8 mouse cellular contexts compared by ENCODE assay signal in genomic region chr11:60140586-60141284, GRCm38 (mm10). TPM values are rescaled to one million over a fixed set of nuclear protein-coding genes. Genes with fewer than 3 reads are reported as not detected.
DNase-seq lines count a peak whose midpoint lies in the region; ATAC-seq and TF ChIP-seq lines count a peak whose summit lies in the region.

No protein-coding gene starts in this region.

- H3K4me3 ChIP-seq in kidney, embryonic 16.5 days (ENCODE audit: low read length) = peak overlapping the region; percentile 61
- peak overlapping the region; percentile 76 for H3K4me3 ChIP-seq in embryonic facial prominence, embryonic 13.5 days
- peak overlapping the region; percentile 52 for H3K4me3 ChIP-seq in intestine, postnatal 0 days (ENCODE audit: low read depth, low read length)
- peak overlapping the region; percentile 72 for H3K4me3 ChIP-seq in neural tube, embryonic 13.5 days

- H3K4me2 ChIP-seq in kidney, embryonic 16.5 days (replicated peaks; ENCODE audit: low read depth, low read length) = peak overlapping the region; percentile 90
- H3K4me2 ChIP-seq in embryonic facial prominence, embryonic 13.5 days = peak overlapping the region; percentile 91
- H3K4me2 ChIP-seq in intestine, postnatal 0 days (replicated peaks; ENCODE audit: low read depth) = peak overlapping the region; percentile 100
- H3K4me2 ChIP-seq in neural tube, embryonic 13.5 days = peak overlapping the region; percentile 87

- no peak overlapping the region; the same call in 1 of the 2 replicates for H3K27ac ChIP-seq in kidney, embryonic 16.5 days (ENCODE audit: low read length)
- H3K27ac ChIP-seq in embryonic facial prominence, embryonic 13.5 days = peak overlapping the region; percentile 86
- H3K27ac ChIP-seq in intestine, postnatal 0 days (ENCODE audit: low read depth, low read length) = no peak overlapping the region
- peak overlapping the region; percentile 97 for H3K27ac ChIP-seq in neural tube, embryonic 13.5 days (replicated peaks)

- no peak for TF ChIP-seq CTCF in intestine, postnatal 0 days (IDR thresholded peaks at IDR 0.05; ENCODE audit: low read depth)

- H3K9ac ChIP-seq in kidney, embryonic 16.5 days (replicated peaks; ENCODE audit: low read length) = peak overlapping the region; percentile 74
- H3K9ac ChIP-seq in embryonic facial prominence, embryonic 13.5 days = peak overlapping the region; percentile 78
- peak overlapping the region; percentile 40; the same call in 1 of the 2 replicates for H3K9ac ChIP-seq in intestine, postnatal 0 days (ENCODE audit: low read depth, low read length)
- peak overlapping the region; percentile 94 for H3K9ac ChIP-seq in neural tube, embryonic 13.5 days

- H3K4me1 ChIP-seq in kidney, embryonic 16.5 days (ENCODE audit: insufficient read depth, low read length) = peaks cover 36% of the 10 kb centered on the region
- peaks cover 40% of the 10 kb centered on the region for H3K4me1 ChIP-seq in embryonic facial prominence, embryonic 13.5 days
- H3K4me1 ChIP-seq in intestine, postnatal 0 days (replicated peaks; ENCODE audit: control insufficient read depth, insufficient read depth, low read length) = peaks cover 3% of the 10 kb centered on the region
- peaks cover 67% of the 10 kb centered on the region for H3K4me1 ChIP-seq in neural tube, embryonic 13.5 days (replicated peaks)

- no peaks in the 10 kb centered on the region for H3K9me3 ChIP-seq in kidney, embryonic 16.5 days (ENCODE audit: low read length)
- H3K9me3 ChIP-seq in embryonic facial prominence, embryonic 13.5 days = no peaks in the 10 kb centered on the region
- no peaks in the 10 kb centered on the region for H3K9me3 ChIP-seq in intestine, postnatal 0 days (ENCODE audit: control insufficient read depth)
- no peaks in the 10 kb centered on the region for H3K9me3 ChIP-seq in neural tube, embryonic 13.5 days

- no peaks in the 10 kb centered on the region for H3K27me3 ChIP-seq in kidney, embryonic 16.5 days (ENCODE audit: insufficient read depth, low read length)
- no peaks in the 10 kb centered on the region for H3K27me3 ChIP-seq in embryonic facial prominence, embryonic 13.5 days
- no peaks in the 10 kb centered on the region for H3K27me3 ChIP-seq in intestine, postnatal 0 days (replicated peaks; ENCODE audit: control insufficient read depth, insufficient read depth, low read length)
- no peaks in the 10 kb centered on the region for H3K27me3 ChIP-seq in neural tube, embryonic 13.5 days

- 2% methylated on average over 25 of the region's 32 CpGs for WGBS in kidney, embryonic 16.5 days
- 3% methylated on average over 23 of the region's 32 CpGs for WGBS in embryonic facial prominence, embryonic 13.5 days
- 17% methylated on average over 24 of the region's 32 CpGs for WGBS in intestine, postnatal 0 days
- 1% methylated on average over 25 of the region's 32 CpGs for WGBS in neural tube, embryonic 13.5 days

- DNase-seq in kidney, adult 8-10 months = no peak
- DNase-seq in adrenal gland, postnatal 10 days = peak; percentile 29
- DNase-seq in right cerebral cortex, adult 2 months (ENCODE audit: low spot score in 2 of 2) = no peak
- DNase-seq in right cerebral cortex, postnatal 25 days = no peak

- no peak; the same call in 1 of the 2 replicates for ATAC-seq in kidney, embryonic 16.5 days (ENCODE audit: low FRiP score, low TSS enrichment)
- no peak for ATAC-seq in embryonic facial prominence, embryonic 13.5 days (ENCODE audit: insufficient number of reproducible peaks, insufficient read depth, low FRiP score, low TSS enrichment, low read depth)
- no peak for ATAC-seq in intestine, postnatal 0 days
- no peak for ATAC-seq in neural tube, embryonic 13.5 days (ENCODE audit: low read depth)

- H3K36me3 ChIP-seq in kidney, embryonic 16.5 days (ENCODE audit: insufficient read depth, low read length) = peaks cover 8% of the 10 kb centered on the region; the same call in 1 of the 2 replicates
- H3K36me3 ChIP-seq in embryonic facial prominence, embryonic 13.5 days = peaks cover 23% of the 10 kb centered on the region
- peaks cover 4% of the 10 kb centered on the region; the same call in 1 of the 2 replicates for H3K36me3 ChIP-seq in intestine, postnatal 0 days (ENCODE audit: control insufficient read depth, insufficient read depth)
- peaks cover 20% of the 10 kb centered on the region for H3K36me3 ChIP-seq in neural tube, embryonic 13.5 days

RNA-seq across cellular contexts. Expression of gene Rai1, which starts 35.9 kb away (rescaled TPM):
- 21.5 and 24.0 TPM in 2 replicates for polyA plus RNA-seq in kidney, embryonic 16.5 days (2015; fragmentation: Nextera tagmentation; extraction: Ambion mirVana)
- total RNA-seq in adrenal gland, postnatal 10 days (2021) = 10 to 100 TPM; 34.8 to 53.0 TPM
- polyA plus RNA-seq in embryonic facial prominence, embryonic 13.5 days (2015; fragmentation: Nextera tagmentation; extraction: Ambion mirVana) = 27.9 and 28.5 TPM in 2 replicates
- polyA plus RNA-seq in intestine, postnatal 0 days (2015; fragmentation: Nextera tagmentation; extraction: Ambion mirVana) = 10.1 and 10.6 TPM in 2 replicates
- polyA plus RNA-seq in neural tube, embryonic 13.5 days (2015; fragmentation: Nextera tagmentation; extraction: Ambion mirVana) = 29.9 and 30.0 TPM in 2 replicates

Comparison
In these comparisons a context has a peak if more than half of its experiments do, and no peak if none do; other contexts are left out.
1. H3K27ac ChIP-seq: peak in embryonic facial prominence, embryonic 13.5 days (single experiment) and neural tube, embryonic 13.5 days (single experiment); none in kidney, embryonic 16.5 days (single experiment) and intestine, postnatal 0 days (single experiment).
2. H3K9ac ChIP-seq: peak in every context shown above with its lines; median percentile 94 in neural tube, embryonic 13.5 days; 78 in embryonic facial prominence, embryonic 13.5 days; 74 in kidney, embryonic 16.5 days; 40 in intestine, postnatal 0 days.
3. Peak in every context shown above with its lines, with median percentiles within 50 percentile points of each other: H3K4me2 ChIP-seq and H3K4me3 ChIP-seq.